Mouse (Mus musculus) naive thymus-derived CD4-positive, alpha-beta T cell, adult 5 months (primary cell): Measurements from ENCODE around the gene Gm906. TPM values are rescaled to one million over a fixed set of nuclear protein-coding genes. Genes with fewer than 3 reads are reported as not detected.

Experiments
- polyA plus RNA-seq: library from polyadenylated mRNA; unstranded; fragments of 100-300 nt; shearing (Covaris generic); gene quantifications from one replicate; pipeline ENCODE4 v1.2.1, GENCODE M21; 2017

Gm906 gene
- polyA plus RNA-seq: not detected

GRCm38 (mm10) chr13:50250208-50250607 is at the start of gene Gm906:
Gene Gm906, minus strand, starts transcription at chr13:50250308.

Other genes starting within 250 kb of the Gm906 start
- 11.8 TPM for gene Fbxw17, start 167.6 kb upstream of the Gm906 start, polyA plus RNA-seq
- not detected for gene Gm47429, start 193.6 kb upstream of the Gm906 start, polyA plus RNA-seq
- not detected for gene Nutm2, start 217.0 kb upstream of the Gm906 start, polyA plus RNA-seq